Mouse (Mus musculus) layer of hippocampus, adult 9-10 months (tissue): ENCODE measurements around the gene Nup93.
A peak's percentile ranks its signal among the peaks of the same experiment; 100 is the strongest.
"Not testable (repeated sequence)": the region's sequence is repeated elsewhere in the genome, so short reads cannot be mapped to it uniquely, and the experiment has no call there.

ENCODE experiments used
- DNase-seq: peaks from one replicate; pipeline ENCODE4 v3.0.0; 2022; ENCODE audit warnings: low spot score

The Nup93 gene

DNA sequence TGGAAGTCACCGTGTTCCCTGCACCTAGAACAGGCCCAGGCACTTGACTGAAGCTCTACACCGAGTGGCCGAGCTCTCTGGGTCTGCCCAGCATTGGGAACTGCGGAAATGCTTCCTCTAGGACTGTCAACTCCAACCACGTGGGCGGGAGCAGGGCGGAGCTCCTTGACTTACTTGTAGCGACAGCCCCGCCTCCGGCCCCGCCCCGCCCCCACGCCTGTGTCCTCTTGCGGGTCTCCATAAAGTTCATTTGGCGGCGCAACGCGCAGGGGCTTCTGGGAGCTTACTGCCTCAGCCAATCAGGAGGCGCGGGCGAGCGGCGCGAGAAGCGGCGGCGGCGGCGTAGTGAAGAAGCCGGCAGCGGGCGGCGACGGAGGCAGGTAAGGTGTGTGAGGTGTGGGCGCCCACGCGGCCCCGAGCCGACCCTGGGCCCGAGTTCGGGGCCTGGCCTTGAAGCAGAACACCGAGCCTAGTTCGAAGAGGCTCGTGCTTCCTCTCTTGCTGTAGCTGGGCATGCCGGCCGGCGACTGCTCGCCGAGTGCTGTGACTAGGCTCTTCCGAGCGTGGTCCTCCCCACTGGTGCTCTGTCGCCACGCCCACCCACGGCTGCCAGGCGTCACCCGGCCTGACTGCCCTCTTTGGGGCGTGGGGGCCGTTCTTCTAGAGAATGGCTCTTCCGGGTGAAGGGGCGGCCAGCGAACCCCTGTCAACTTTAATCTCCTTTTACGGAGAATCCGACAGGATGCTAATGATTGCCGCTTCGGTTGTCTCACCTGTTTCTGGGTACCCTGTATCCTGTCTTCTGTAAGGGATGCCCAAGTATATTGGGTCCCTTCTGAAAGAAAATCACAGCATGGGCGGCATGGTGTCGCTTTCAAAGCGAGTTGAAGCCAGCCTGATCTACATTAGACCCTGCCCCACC is at the start of gene Nup93:
Nup93 (plus strand) TSS at position 313 of the 922 bp plus-strand sequence.
- DNase-seq: peak; percentile 95

DNA sequence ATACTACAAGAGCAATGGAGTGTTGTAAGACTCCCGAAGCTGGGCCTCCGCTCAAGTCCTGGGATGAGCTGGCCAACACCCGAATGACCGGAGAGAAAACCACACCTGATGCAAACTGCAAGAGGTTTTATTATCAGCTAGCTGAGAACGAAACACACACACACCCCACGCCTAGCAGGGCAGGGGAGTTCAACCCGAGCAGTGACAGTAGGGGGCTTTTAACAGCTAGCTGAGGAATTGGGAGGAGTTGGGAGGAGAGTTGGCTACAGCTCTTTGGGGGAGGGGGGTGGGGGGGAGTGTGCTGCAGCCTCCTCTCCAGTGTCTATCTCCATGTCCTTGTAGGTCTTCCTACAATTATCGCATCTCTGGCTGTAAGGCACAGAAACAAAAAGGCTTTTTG is 48.6 kb upstream of the Nup93 start:
- not testable (repeated sequence) for DNase-seq

DNA sequence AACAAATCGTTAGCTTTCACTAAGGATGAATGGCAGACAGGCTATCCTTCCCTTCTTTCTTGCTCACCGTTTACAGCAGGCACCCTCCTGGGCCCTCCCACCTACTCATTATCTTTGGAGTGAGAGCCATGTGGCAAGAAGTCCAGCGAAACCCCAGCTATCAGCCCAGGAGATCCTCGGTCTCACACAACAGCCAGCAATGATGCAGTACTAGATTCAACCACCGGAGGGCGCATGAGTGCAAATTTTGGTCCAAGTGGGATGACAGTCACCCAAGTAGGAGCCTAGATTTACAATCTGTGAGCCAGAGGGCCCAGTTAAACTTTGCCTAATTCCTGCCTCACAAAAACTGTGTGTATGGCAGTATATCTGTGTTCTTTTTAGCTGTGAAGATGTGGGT is 47.1 kb upstream of the Nup93 start:
- DNase-seq: peak; percentile 97

DNA sequence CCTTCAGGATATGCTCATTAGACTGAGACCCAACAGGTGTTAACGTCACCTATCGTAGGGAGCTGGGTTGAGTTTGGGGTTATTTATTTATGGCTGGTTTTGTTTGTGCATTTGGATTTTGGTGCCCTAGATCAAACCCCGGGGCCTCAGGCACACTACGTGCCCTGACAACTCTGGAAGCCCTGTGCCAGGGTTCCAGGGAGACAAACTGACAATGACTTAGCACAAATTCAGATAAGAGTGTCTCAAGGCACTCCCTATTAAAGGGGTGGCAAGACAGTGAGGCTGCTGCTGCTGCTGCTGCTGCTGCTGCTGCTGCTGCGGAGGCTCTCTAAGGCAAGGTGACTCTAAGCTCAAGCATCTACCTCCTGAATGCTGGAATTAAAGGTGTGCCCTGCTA is 44.8 kb upstream of the Nup93 start:
- no peak for DNase-seq

DNA sequence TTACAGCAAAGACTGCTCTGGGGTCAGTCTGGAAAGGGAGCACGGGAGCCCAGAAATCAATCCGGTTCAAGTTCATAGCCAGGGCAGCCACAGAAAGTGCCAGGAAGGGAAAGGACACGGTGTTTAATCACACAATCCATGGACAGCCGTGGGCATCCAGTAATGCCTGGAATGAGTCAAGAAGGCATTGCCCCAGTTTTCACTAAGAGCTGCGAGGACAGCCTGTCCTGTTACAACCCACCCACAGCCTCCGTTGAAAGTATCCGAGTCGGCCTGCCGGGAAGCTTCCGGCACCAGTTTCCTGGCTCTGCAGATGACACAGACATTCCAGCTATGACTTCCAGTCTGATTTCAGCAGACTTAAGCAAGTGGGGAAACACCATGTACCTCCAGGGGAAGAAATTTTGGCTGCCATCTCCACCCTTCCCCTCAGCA is 43.0 kb upstream of the Nup93 start:
- DNase-seq: no peak

DNA sequence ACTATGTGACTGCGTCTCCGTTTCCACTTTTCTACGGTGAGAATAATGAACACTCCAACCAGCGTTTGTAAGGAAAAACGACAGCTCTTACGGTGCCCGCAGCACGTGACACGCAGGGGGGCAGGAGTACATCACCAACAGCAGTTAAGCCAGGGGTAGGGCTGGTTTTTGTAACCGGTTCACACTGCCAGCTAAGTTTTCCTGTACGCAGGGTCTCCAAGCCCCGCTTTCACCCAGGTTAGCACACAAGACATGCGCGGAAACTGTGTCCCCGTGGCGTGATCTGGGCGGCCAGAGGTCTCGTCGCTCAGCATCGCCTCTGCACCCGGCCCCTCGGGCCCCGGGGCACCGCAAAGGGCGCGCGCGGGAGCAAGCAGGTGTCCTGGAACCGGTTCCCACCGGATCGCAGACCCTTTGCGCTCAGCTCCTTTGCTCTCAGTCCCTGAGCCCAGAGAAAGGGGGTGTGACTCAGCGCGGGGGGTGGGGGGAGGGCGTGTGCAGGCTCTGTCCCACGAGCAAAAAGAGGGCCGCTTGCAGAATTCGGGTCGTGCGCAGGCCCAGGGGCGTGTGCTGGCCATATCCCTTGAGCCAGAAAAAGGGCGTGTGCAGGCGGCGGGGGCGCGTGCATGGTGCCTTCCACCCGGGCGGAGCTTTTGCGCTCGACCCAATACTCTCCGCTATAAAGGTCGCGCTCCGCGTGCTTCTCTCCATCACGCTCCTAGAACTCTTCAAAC is 42.1 kb upstream of the Nup93 start, which contains the start of gene Mt2:
Mt2 (plus strand) TSS at position 590 of the 734 bp plus-strand sequence.
- DNase-seq: no peak

DNA sequence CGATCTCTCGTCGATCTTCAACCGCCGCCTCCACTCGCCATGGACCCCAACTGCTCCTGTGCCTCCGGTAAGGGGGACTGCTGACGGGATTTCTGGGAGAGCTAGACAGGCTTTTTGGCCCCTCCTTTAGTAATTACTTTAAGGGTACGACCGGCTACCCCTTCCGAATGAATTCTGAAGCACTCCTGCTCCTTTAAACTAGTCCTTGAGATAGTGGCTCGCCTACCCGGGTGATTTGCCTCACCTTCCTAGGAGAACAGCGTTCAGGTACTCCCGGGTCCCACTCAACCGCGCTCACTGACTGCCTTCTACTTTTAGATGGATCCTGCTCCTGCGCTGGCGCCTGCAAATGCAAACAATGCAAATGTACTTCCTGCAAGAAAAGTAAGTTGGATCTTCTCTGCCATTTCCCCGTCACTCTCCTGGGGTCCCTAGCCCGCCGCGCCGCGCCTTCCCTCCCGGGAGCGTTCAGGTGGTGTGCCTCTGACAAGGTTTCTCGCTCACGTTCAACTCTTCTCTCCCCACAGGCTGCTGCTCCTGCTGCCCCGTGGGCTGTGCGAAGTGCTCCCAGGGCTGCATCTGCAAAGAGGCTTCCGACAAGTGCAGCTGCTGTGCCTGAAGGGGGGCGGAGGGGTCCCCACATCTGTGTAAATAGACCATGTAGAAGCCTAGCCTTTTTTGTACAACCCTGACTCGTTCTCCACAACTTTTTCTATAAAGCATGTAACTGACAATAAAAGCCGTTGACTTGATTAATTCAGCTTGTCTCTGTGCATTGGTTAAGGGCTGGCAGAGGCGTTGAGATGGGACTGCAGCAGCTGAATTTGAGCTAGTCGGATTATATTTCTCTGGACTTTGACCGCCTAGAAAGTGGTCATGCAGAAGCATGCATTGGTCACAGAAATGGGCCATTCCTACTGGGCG is 41.3 kb upstream of the Nup93 start:
- DNase-seq: no peak

DNA sequence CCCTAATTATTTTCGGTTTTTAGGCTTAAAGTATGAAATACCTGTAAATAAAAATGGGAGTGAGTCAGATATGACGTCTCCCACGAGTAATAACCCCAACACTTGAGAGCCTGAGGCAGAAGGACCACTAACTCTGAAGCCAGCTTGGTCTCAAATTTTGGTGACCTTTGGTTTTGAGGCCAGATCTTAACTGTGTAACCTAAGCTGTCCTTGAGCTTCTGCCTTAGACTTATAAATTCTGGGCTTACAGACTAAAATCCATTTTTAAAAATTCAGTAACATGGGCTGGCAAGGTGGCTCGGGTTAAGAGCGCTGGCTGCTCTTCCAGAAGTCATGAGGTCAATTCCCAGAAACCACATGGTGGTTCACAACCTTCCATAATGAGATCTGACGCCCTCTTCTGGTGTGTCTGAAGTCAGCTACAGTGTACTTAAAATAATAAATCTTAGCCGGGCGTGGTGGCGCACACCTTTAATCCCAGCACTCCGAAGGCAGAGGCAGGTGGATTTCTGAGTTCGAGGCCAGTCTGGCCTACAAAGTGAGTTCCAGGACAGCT is 40.4 kb upstream of the Nup93 start:
- no peak for DNase-seq

DNA sequence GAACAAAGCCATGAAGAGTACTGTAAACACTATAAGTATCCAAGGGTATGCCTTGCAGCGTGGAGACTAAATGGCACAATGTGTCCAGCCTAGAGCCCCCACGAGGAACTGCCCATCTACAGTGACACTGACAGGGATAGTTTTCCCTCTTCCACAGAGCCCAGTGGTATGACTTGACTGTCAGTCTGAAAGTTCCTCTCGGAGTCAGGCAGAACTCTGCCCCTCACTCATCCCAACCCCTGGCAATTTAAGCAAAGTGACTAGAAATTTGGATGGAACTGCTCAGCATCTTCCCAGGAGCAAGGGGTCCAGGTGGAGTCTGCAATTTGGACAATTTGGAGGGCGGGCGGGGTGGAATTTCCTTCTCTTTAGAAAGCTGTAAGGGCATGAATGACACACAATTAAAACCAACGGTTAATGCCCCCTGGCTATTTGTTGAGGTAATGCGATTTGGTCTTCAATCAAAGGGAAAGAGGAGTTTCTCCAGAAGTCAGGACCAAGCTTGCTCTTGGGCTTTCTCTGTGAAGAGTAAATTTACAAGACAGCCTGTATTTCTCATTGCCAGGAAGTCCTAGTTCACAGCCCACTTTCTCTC is 39.6 kb upstream of the Nup93 start:
- no peak for DNase-seq

DNA sequence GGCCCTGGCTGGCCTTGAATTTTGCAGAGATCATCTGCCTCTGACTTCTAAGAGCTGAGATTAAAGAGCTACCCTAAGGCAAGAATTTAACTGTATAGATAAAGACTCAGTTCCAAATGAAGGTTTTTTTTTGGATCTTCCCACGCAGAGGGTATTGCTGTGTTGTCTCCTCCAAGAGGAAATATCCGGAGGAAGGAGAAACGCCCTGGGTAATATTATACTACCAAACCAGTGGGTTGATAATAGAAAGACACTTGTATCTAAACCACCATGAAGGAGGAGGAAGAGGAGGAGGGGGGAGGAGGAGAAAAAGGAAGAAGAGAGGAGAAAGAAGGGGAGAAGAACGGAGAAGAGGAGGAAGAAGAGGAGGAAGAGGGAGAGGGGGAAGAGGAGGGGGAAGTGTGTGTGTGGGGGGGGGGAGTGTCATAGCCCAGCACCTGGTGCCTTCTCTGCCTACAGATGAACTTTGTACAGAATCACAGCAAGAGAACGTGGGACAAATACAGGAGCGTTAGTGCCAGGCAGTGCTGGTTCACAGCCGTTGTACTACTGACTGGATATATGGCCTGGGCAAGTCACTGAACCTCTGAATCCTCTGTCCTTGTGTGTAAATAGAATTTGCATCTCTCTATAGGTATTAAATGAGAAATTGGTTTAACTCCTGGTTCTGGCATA is 36.5 kb upstream of the Nup93 start:
- no peak for DNase-seq

DNA sequence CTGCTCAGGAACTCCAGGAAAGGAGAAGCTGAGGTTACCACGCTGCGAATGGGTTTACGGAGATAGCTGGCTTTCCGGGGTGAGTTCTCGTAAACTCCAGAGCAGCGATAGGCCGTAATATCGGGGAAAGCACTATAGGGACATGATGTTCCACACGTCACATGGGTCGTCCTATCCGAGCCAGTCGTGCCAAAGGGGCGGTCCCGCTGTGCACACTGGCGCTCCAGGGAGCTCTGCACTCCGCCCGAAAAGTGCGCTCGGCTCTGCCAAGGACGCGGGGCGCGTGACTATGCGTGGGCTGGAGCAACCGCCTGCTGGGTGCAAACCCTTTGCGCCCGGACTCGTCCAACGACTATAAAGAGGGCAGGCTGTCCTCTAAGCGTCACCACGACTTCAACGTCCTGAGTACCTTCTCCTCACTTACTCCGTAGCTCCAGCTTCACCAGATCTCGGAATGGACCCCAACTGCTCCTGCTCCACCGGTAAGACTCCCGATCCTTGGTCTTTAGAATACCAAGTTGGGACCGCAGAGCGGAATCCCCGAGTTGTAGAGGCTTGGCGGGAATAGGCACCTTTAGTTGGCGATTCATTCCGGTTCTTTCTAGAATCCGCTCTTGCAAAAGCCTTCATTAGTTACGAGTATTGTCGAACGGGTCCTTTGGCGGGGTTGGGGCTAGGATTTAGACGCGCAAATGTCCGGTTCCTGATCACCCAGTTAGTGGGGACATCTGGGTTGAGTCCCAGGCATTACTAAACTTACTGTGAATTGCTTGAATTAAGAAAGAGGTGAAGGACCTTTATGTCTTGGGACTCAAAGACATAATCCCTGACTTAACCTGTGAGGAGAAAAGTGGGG is 35.3 kb upstream of the Nup93 start, which contains the start of gene Mt1:
Mt1 (plus strand) TSS at position 226 of the 856 bp plus-strand sequence.
- peak; percentile 77 for DNase-seq

DNA sequence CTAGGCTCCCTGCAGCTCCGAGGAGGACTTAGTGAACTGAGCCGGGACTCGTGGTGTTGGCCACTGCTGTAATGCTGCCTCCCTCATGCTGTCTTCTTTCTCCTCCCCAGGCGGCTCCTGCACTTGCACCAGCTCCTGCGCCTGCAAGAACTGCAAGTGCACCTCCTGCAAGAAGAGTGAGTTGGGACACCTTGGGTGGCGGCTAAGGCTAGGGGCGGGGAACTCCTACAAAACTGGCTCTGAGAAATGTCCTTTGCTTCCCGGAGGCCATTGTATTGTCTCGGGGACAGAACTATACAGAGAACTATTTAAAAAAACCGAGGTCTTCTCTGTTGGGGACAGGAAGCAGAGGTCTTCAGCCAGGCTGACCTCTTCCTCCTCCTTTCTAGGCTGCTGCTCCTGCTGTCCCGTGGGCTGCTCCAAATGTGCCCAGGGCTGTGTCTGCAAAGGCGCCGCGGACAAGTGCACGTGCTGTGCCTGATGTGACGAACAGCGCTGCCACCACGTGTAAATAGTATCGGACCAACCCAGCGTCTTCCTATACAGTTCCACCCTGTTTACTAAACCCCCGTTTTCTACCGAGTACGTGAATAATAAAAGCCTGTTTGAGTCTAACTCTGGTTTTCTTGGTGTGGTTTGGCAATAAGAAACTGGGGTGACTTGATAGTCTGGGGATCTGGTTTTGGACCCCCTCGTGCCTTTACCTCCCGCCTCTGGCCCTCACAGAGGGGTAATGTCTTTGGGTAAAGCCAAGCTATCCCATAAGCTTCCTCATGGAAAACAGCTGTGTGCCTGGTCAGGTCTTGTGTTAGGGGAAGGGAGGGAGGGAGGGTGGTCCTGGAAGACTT is 34.4 kb upstream of the Nup93 start:
- DNase-seq: no peak

DNA sequence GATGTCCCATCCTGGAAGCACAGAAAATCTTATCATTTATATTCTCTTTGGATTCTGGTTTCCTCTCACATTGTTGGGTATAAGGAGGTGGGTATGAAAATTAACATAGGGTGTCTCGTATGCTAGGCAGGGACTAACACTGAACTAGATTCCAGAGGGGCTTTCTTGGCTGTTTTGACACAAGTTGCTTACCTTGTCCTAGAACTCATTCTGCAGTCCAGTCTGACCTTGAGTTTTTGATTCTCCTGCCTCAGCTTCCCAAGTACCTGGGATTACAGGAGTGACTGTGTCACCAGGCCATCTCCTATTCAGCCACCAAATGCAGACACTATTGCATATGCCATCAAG is 33.8 kb upstream of the Nup93 start:
- DNase-seq: no peak

DNA sequence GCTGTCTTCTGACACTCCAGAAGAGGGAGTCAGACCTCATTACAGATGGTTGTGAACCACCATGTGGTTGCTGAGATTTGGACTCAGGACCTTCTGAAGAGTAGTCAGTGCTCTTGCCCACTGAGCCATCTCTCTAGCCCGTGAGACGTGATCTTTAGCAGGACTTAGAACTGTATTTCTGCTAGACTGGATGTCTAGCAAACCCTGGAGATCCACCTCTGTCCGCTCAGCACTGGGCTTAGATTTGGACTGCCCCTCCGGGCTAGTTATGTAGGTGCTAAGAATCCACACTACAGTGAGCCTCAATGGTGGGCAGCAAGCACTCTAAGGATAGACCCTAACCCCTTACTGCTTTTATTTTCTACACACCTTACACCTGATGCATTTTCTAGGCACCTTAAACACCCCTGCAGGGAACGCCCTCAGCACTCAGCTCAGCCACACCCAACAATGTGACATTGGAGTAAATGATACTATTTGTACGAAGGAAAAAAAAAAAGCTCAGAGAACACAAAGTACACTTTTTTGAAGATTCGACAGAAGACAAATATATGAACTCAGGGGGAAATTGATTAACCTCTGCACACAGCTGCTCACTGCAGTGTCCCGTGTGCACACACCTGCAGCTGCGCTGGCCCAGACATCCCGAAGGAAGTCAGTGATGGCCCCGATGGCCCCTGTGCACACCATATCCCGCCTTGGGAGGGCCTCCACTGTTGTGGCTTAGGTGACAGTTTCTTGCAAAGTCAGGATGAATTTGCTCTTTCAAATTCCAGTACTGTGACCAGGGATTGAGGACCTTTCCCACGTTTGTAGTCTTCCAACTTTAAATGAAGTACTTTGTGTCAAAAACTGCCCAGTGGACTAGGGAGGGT is 32.1 kb upstream of the Nup93 start:
- DNase-seq: no peak

DNA sequence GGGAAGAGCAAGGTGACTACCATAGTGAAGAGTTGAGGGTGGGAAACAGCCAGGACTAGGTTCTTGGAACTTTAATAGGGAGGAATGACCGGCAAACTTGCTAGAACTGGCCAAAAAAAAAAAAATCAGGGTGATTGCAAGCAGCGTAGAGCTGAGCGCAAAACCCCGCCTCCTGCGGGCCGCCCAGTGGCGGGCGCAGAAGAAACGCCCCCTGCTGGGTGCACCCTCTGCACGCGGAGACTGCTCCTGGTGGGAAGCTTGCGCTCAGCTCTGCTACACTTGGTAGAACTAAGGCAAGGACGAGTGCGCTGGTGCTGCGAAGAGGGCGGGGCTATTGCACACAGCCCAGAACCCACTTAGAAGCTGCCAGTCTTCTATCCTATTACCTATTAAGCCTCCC is 31.2 kb upstream of the Nup93 start:
- DNase-seq: no peak

DNA sequence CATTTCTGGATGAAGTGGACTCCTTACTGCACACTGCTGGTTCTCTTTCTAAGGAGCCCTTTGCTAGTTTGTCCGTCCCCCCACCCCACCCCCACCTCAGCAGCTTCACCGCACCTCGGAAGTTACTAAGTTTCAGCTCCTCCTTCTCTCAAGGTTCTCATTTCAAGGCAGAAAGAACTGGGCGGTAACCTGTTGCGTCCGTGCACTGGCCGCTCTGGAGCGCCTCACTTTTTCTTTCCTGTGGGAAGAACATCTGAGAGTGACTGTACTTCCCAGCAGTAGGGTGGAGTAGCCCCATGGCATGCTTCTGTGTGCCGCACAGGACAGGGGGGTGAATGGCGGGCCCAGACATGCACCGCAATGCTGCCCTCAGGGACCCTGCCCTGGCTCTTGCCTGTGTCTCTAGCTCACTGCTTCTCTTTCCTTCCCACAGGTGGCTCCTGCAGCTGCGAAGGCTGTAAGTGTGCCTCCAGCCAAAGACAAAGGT is 30.0 kb upstream of the Nup93 start:
- no peak for DNase-seq

DNA sequence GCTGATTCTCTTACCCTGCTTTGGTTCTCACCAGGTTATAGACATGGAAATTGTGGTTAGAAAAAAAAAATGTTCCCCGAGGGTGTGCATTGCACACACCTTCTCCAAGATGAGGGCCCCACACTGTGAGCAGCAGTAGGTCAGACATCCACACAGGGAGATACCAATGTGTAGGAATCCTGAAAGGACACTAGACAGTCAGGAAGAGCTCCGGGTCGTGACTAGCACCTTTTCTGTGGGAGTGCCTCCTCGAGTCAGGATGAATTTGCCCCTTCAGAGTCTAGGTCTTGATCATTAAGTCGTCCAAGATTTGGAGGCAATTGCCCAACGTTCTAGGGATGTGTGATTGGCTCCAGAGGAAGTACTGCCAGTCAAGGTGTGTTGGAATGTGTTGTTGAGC is 28.6 kb upstream of the Nup93 start:
- no peak for DNase-seq

DNA sequence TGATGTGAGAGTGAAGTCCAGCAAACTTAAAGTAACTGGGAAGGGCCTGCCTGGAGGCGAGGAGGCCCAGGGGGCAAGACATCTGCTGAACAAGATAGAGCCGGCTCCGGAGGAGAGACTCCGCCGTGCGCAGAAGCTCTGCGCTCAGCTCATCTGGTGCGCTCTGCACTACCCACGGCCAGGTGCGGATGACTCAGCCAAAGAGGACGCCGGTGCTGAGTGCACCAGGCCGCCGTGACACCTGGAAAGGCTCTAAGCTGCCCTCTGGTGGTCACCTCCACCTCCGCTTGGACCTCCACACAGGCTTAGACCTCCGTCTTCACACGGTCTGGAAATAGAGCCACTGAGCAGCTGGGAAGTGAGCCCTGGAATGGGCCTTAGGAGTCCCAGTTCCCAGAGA is 27.8 kb upstream of the Nup93 start:
- DNase-seq: no peak
